Mouse (Mus musculus) B cell, adult 67 days (primary cell): ENCODE measurements around the gene Zscan21. TPM values are rescaled to one million over a fixed set of nuclear protein-coding genes. Genes with fewer than 3 reads are reported as not detected.

Source experiments
- total RNA-seq, 2 experiments: library from RNA; stranded (reverse); gene quantifications; 4 replicates each; pipeline ENCODE4 v1.2.4; 2023

Zscan21 gene
- 10 to 100 TPM; 10.1 to 14.2 TPM for total RNA-seq

GRCm38 (mm10) chr5:138116255-138117198 is at the start of gene Zscan21:
TSS of gene Zscan21 (plus strand) at chr5:138116903.

GRCm38 (mm10) chr5:138084996-138085395 is 31.7 kb upstream of the Zscan21 start, which contains the start of gene Zkscan1:
TSS of gene Zkscan1 (plus strand) at chr5:138085084.

GRCm38 (mm10) chr5:138155443-138155976 is 38.8 kb downstream of the Zscan21 start, which contains the start of gene Zfp113:
TSS of gene Zfp113 (minus strand) at chr5:138155744.

GRCm38 (mm10) chr5:138160842-138161665 is 44.4 kb downstream of the Zscan21 start, which contains the start of gene Cops6:
TSS of gene Cops6 (plus strand) at chr5:138161071.

GRCm38 (mm10) chr5:138171695-138172491 is 55.2 kb downstream of the Zscan21 start, which contains the start of the genes Ap4m1 and Mcm7:
TSS of gene Ap4m1 (plus strand) at chr5:138172002.
TSS of gene Mcm7 (minus strand) at chr5:138172422.

Other genes starting within 250 kb of the Zscan21 start
- gene Pilrb2, start 245.1 kb upstream of the Zscan21 start, total RNA-seq, result 1 to 10 TPM in 1 of 2 experiments, not detected in 1; 1.1 TPM
- not detected for gene Cyp3a13, start 195.3 kb upstream of the Zscan21 start, total RNA-seq
- not detected for gene Gjc3, start 153.8 kb upstream of the Zscan21 start, total RNA-seq
- not detected for gene Azgp1, start 135.4 kb upstream of the Zscan21 start, total RNA-seq
- not detected for gene Smok3a, start 95.6 kb upstream of the Zscan21 start, total RNA-seq
- not detected for gene Smok3b, start 95.5 kb upstream of the Zscan21 start, total RNA-seq
- not detected for gene Smok3c, start 63.7 kb upstream of the Zscan21 start, total RNA-seq
- gene Zkscan1, start 31.8 kb upstream of the Zscan21 start, total RNA-seq, result 10 to 100 TPM; 16.3 to 21.6 TPM
- 10 to 100 TPM in 1 of 2 experiments, 1 to 10 TPM in 1; 9.9 to 13.8 TPM for gene Zfp113, start 38.8 kb downstream of the Zscan21 start, total RNA-seq
- 10 to 100 TPM; 51.4 to 60.2 TPM for gene Cops6, start 44.2 kb downstream of the Zscan21 start, total RNA-seq
- 10 to 100 TPM; 34.1 to 40.9 TPM for gene Ap4m1, start 55.1 kb downstream of the Zscan21 start, total RNA-seq
- gene Mcm7, start 55.5 kb downstream of the Zscan21 start, total RNA-seq, result 10 to 100 TPM; 56.1 to 60.8 TPM
- 10 to 100 TPM; 34.8 to 37.7 TPM for gene Taf6, start 70.5 kb downstream of the Zscan21 start, total RNA-seq
- gene Cnpy4, start 70.6 kb downstream of the Zscan21 start, total RNA-seq, result 10 to 100 TPM; 15.8 to 21.7 TPM
- 1 to 10 TPM; 1.6 to 2.4 TPM for gene Mblac1, start 77.4 kb downstream of the Zscan21 start, total RNA-seq
- under 1 TPM in 1 of 2 experiments, not detected in 1; 0.23 TPM for gene Nxpe5, start 109.0 kb downstream of the Zscan21 start, total RNA-seq
- 10 to 100 TPM; 41.9 to 45.1 TPM for gene Lamtor4, start 138.6 kb downstream of the Zscan21 start, total RNA-seq
- gene BC037034, start 147.1 kb downstream of the Zscan21 start, total RNA-seq, result 10 to 100 TPM; 64.9 to 65.9 TPM
- gene Gal3st4, start 155.9 kb downstream of the Zscan21 start, total RNA-seq, result not detected
- gene Gm43720, start 163.1 kb downstream of the Zscan21 start, total RNA-seq, result not detected
- 1 to 10 TPM; 2.9 to 4.0 TPM for gene Gpc2, start 163.1 kb downstream of the Zscan21 start, total RNA-seq
- gene Stag3, start 163.3 kb downstream of the Zscan21 start, total RNA-seq, result not detected
- 1 to 10 TPM in 1 of 2 experiments, not detected in 1; 1.0 TPM for gene Pvrig, start 225.1 kb downstream of the Zscan21 start, total RNA-seq